Mouse (Mus musculus): Measurements from ENCODE around the gene Vipr2. TPM values are rescaled to one million over a fixed set of nuclear protein-coding genes. Genes with fewer than 3 reads are reported as not detected.

The Vipr2 gene
- polyA plus RNA-seq (2012; rRNA removed), result 0.16 and 0.18 TPM in 2 replicates

DNA sequence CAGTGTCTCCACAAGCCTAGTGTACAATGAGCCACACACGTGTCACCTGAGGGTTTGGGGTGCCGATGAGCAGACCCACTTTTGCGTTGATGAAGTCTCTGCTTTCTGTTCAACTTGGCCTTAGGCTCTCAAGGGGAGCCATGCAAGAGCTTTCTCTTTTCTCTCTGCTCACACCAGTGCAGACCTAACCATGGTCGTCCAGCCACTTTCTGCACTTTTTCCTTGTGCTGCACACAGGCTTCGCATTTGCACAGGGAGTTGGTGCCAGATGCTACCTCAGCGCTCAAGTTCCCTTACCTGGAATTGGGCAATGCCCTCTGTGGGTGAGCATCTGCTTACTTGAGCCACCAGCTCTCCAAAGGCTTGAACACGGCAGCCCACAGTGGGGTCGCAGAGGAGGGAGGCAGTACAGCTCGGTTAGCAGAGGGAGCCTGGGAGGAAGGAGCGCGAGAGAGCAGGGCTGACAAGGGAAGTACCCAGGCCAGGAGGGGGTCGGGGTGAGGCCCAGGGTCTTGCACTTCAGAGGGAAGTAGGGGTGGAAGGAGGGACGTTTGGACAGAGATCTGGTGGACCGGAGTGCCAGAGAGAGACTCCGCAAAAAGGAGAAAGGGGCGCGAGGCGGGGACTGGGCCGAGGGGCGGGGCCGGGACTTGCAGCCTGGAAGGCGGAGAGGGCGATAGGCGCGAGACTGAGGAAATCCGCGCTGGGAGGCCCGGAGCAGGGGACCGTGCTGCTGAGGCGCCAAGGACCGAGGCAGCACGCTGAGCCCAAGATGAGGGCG lies at the start of gene Vipr2:
Gene Vipr2 (plus strand): TSS at position 653 of the 781 bp plus-strand sequence.

DNA sequence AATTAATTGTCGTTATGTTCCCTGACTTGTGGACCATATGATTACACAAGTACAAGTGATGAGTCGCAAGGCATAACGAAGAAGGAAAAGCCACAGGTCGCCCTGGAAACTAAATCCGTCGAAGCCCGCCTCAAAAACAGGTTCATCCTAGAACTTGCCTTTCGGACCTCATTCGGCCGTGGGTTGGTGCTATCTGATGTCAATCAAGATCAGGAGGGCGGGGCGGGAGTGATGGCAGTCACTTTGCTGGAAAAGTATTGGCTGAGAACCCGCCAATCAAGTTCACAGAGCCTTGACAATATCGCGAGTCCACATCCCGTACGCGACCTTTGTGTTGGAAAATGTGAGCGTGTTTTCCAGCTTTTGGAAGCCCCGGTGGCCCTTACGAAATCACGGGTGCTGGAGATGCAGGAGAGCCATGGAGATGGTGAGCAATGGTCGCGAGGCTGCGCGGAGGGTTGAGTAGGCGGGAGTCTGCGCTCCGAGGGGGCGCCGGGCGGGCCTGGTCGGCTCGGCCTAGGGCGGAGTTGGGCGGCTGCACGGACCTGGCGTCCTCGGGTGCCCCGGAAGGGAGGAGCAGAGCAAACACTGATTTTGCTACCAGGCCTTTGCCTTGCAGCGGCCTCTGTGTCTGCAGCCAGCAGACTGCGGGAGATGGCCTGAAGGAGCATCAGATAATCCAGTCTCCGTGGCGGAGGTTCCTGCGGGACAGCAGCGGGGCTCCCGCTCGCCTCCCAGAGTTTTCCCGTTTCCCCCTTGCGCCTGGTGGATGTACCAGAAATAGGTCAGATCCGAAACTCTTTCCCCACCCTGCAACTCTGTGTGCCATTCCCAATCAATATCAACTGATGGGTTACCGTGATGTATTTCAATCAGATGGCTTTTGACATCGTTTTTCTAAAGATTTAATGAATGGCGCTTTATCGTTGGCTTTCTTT lies 29.8 kb upstream of the Vipr2 start, which contains the start of gene Zfp386:
Gene Zfp386 (plus strand): TSS at position 285 of the 938 bp plus-strand sequence.

Other genes with a start within 250 kb of the Vipr2 start
- 5.1 and 5.2 TPM in 2 replicates for gene Zfp386, start 30.0 kb upstream of the Vipr2 start, polyA plus RNA-seq (2012; rRNA removed)
- gene Wdr60, start 185.3 kb downstream of the Vipr2 start, polyA plus RNA-seq (2012; rRNA removed), result 2.3 and 2.6 TPM in 2 replicates
- gene Gm11027, start 197.7 kb downstream of the Vipr2 start, polyA plus RNA-seq (2012; rRNA removed), result not detected in 2 replicates
- gene Esyt2, start 203.5 kb downstream of the Vipr2 start, polyA plus RNA-seq (2012; rRNA removed), result 6.3 and 6.9 TPM in 2 replicates